Mouse (Mus musculus) embryonic facial prominence, embryonic 10.5 days (tissue): Measurements from ENCODE around the gene I830077J02Rik. TPM values are rescaled to one million over a fixed set of nuclear protein-coding genes. Genes with fewer than 3 reads are reported as not detected.
"Not testable (repeated sequence)": the region's sequence is repeated elsewhere in the genome, so short reads cannot be mapped to it uniquely, and the experiment has no call there.

Experiments used
- DNase-seq: peaks from one replicate; pipeline ENCODE4 v3.0.0-alpha.2; 2017; ENCODE audit warnings: low spot score
- H3K27ac ChIP-seq: fragments of 300-500 bp; sonication (generic); replicated peaks from 2 replicates; pipeline ENCODE4 v1.5.1; 2016; ENCODE audit warnings: mild to moderate bottlenecking
- H3K27me3 ChIP-seq: fragments of 300-500 bp; sonication (generic); replicated peaks from 2 replicates; pipeline ENCODE4 v1.6.1; 2016; ENCODE audit warnings: low read depth, mild to moderate bottlenecking; ENCODE audit not compliant: poor library complexity, severe bottlenecking
- H3K36me3 ChIP-seq: fragments of 300-500 bp; sonication (generic); replicated peaks from 2 replicates; pipeline ENCODE4 v1.6.1; 2016; ENCODE audit warnings: mild to moderate bottlenecking, moderate library complexity
- H3K4me1 ChIP-seq: fragments of 300-500 bp; sonication (generic); 2 replicates; pipeline ENCODE4 v1.6.1; 2016
- H3K4me3 ChIP-seq: fragments of 300-500 bp; sonication (generic); 2 replicates; pipeline ENCODE4 v1.5.1; 2016; ENCODE audit warnings: mild to moderate bottlenecking, moderate library complexity
- H3K9me3 ChIP-seq: fragments of 300-500 bp; sonication (generic); 2 replicates; pipeline ENCODE4 v1.6.1; 2016; ENCODE audit warnings: mild to moderate bottlenecking
- WGBS: fragments of 180-500 bp; shearing (Covaris S2); methylation state at CpG from one replicate; pipeline ENCODE4 v1.1.7; 2016; 5-methylcytosine and 5-hydroxymethylcytosine counted together
- polyA plus RNA-seq: library from polyadenylated mRNA; unstranded; fragments of >200 nt; fragmentation: Nextera tagmentation; extraction: Ambion mirVana; gene quantifications from 2 replicates; pipeline ENCODE4 v1.2.1, GENCODE M21; 2016

Gene I830077J02Rik
- polyA plus RNA-seq, 1 experiment from 2014 or later: 0.61 TPM

- Histone ChIP-seq H3K27ac (no peak overlapping the region), H3K4me3 (no peak overlapping the region), H3K9me3 (no peaks in the 10 kb centered on the region), H3K4me1 (no peaks in the 10 kb centered on the region), H3K36me3 (peaks cover 19% of the 10 kb centered on the region), H3K27me3 (no peaks in the 10 kb centered on the region)
- DNase-seq: no peak
- 96% methylated on average over 5 of the region's 5 CpGs for WGBS
These were observed 2.6 kb upstream of the I830077J02Rik start for GRCm38 (mm10) chr3:105935033-105935432.

- Histone ChIP-seq H3K9me3 (no peaks in the 10 kb centered on the region), H3K27ac (no peak overlapping the region), H3K4me3 (no peak overlapping the region), H3K36me3 (peaks cover 12% of the 10 kb centered on the region), H3K27me3 (no peaks in the 10 kb centered on the region), H3K4me1 (no peaks in the 10 kb centered on the region)
- no peak for DNase-seq
- WGBS: 93% methylated on average over 6 of the region's 6 CpGs
These were observed 1.5 kb upstream of the I830077J02Rik start for GRCm38 (mm10) chr3:105933926-105934325.

- Histone ChIP-seq H3K27ac (no peak overlapping the region), H3K36me3 (no peaks in the 10 kb centered on the region)
- 93% methylated on average over 2 of the region's 2 CpGs for WGBS
These were observed 1.4 kb downstream of the I830077J02Rik start for GRCm38 (mm10) chr3:105931095-105931494.

DNA sequence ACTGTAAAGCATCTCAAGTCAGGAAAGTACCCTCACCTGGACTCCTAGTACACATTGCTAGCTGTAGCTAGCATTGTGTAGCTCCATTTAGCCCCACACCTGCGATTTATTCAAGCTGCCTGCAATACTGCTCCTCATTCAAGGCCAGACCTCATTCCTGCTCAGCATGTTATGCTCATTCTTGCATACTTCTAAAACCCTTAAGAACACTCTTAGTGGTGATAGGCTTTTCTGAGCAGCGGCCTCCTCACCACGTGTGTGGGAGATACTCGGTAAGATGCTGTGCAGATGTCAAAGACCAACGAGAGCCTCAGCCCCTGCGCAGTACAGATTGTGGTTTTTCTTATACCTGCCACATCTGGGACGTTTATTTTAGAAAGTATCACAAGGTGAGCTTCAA lies 2.6 kb downstream of the I830077J02Rik start:
- H3K36me3 ChIP-seq: no peaks in the 10 kb centered on the region
- no peak overlapping the region for H3K27ac ChIP-seq
- H3K27me3 ChIP-seq: no peaks in the 10 kb centered on the region
- no peaks in the 10 kb centered on the region for H3K9me3 ChIP-seq
- no peak for DNase-seq
- H3K4me3 ChIP-seq: no peak overlapping the region
- no peaks in the 10 kb centered on the region for H3K4me1 ChIP-seq
- WGBS: 83% methylated on average over 7 of the region's 7 CpGs

More at GRCm38 (mm10) chr3:105931095-105931494, 1.4 kb downstream of the I830077J02Rik start:
- DNase-seq: no peak
- Histone ChIP-seq H3K27me3 (no peaks in the 10 kb centered on the region), H3K4me1 (no peaks in the 10 kb centered on the region), H3K9me3 (no peaks in the 10 kb centered on the region), H3K4me3 (no peak overlapping the region)

DNA sequence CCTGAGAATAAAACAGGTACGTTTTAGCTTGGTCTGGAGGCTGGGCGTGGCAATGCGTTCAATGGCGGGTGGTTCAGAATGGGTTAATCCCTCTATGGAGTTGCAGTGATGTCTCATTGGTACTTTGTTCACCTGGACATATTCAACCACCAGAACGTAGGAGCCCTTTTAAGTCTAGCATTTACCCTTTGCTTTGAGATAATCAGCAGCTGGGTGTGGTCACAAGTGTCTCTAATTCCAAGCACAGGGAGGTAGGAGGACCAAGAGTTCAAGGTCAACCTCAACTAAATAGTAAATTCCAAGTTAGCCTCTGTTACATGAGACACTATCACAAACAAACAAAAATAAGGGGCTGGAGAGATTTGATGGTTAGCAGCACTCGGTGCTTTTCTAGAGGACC lies 3.7 kb downstream of the I830077J02Rik start:
- Histone ChIP-seq H3K27ac (no peak overlapping the region), H3K27me3 (no peaks in the 10 kb centered on the region), H3K9me3 (no peaks in the 10 kb centered on the region), H3K36me3 (no peaks in the 10 kb centered on the region), H3K4me1 (no peaks in the 10 kb centered on the region), H3K4me3 (no peak overlapping the region)
- no peak for DNase-seq
- WGBS: 88% methylated on average over 6 of the region's 6 CpGs

- Histone ChIP-seq H3K9me3 (no peaks in the 10 kb centered on the region), H3K27ac (no peak overlapping the region), H3K36me3 (no peaks in the 10 kb centered on the region), H3K27me3 (no peaks in the 10 kb centered on the region), H3K4me3 (no peak overlapping the region), H3K4me1 (no peaks in the 10 kb centered on the region)
- 89% methylated on average over 3 of the region's 3 CpGs for WGBS
- no peak for DNase-seq
These were observed 4.3 kb downstream of the I830077J02Rik start for GRCm38 (mm10) chr3:105928195-105928569.

DNA sequence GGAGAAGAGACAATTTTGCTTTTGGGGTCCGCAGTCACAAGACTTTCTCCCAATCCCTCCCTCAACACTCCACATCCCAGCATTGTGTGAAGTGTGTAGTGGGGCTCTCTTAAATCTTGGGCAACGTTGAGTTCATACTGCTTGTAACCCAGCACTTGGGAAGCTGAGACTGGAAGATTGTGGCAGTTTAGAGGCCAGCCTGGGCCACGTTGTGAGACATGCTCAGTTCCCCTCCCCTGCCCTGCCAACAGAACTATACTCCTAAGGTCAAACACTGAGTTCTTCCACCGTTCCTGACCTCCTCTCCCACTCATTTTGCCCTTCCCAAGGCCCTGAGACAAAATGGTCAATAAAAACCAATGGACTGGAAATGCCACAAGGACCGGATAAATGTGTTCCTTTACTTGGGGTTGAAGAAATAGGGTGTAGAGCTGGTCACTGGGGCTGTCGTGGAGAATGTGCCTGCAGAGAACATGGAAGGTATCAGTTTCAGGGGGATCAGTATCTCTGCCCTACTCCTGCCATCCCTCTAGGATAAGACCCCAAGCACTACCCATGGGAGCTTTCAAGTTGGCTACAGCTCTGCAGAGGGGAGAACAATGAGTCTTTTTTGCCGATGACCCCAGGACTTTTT lies 4.8 kb downstream of the I830077J02Rik start:
- H3K36me3 ChIP-seq: no peaks in the 10 kb centered on the region
- H3K27me3 ChIP-seq: no peaks in the 10 kb centered on the region
- H3K9me3 ChIP-seq: no peaks in the 10 kb centered on the region
- H3K4me1 ChIP-seq: no peaks in the 10 kb centered on the region
- no peak overlapping the region for H3K27ac ChIP-seq
- H3K4me3 ChIP-seq: no peak overlapping the region
- DNase-seq: no peak
- 83% methylated on average over 7 of the region's 7 CpGs for WGBS

GRCm38 (mm10) chr3:105924616-105925015 lies 7.8 kb downstream of the I830077J02Rik start:
- DNase-seq: no peak
- WGBS: 88% methylated on average over 9 of the region's 9 CpGs
- Histone ChIP-seq H3K36me3 (no peaks in the 10 kb centered on the region), H3K9me3 (no peaks in the 10 kb centered on the region), H3K27me3 (no peaks in the 10 kb centered on the region), H3K4me1 (no peaks in the 10 kb centered on the region), H3K4me3 (no peak overlapping the region), H3K27ac (no peak overlapping the region)

DNA sequence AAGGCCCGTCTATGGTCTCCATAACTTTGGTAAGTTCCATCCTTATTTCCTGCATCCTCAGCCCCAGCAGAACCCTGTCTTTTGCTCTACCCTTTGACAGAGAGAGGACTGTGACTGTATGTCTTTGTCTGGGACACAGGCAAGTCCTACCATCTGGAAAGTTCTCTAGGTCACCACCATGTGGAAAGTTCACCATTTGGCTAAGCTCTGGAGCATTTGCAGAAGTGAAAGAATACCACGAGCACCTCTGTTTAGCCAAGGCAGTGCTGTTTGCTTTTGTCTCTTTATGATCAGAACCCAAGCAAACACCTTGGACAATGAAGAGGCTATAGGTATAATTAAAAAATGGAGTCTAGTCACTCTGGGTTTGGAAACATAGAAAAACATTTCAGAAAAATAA lies 10.5 kb downstream of the I830077J02Rik start:
- DNase-seq: no peak
- no peak overlapping the region for H3K4me3 ChIP-seq

DNA sequence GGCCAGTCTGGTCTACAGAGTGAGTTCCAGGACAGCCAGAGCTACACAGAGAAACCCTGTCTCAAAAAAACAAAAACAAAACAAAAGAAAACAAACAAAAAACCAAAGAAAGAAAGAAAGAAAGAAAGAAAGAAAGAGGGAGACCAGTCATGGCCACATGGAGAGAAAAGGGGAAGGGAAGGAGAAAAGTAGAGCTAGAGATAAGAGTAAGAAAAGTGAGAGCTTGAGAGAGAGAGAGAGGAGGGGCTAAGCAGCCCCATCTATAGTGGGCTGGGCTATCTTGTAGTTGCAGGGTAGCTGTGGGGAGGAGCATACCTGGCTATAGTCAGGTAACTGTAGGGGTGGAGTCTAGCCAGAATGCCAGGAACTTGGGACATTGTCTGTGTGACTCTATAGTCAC lies 11.7 kb downstream of the I830077J02Rik start:
- DNase-seq, H3K4me1 ChIP-seq, H3K27ac ChIP-seq, H3K4me3 ChIP-seq, H3K9me3 ChIP-seq, H3K27me3 ChIP-seq, H3K36me3 ChIP-seq: not testable (repeated sequence)

More for the DNA sequence above, 10.5 kb downstream of the I830077J02Rik start:
- Histone ChIP-seq H3K9me3 (no peaks in the 10 kb centered on the region), H3K27me3 (no peaks in the 10 kb centered on the region), H3K27ac (no peak overlapping the region), H3K4me1 (0 out of 2 replicates have a peak, but pooled peaks cover 7% of the 10 kb centered on the region), H3K36me3 (no peaks in the 10 kb centered on the region)
- 77% methylated on average over 2 of the region's 2 CpGs for WGBS

DNA sequence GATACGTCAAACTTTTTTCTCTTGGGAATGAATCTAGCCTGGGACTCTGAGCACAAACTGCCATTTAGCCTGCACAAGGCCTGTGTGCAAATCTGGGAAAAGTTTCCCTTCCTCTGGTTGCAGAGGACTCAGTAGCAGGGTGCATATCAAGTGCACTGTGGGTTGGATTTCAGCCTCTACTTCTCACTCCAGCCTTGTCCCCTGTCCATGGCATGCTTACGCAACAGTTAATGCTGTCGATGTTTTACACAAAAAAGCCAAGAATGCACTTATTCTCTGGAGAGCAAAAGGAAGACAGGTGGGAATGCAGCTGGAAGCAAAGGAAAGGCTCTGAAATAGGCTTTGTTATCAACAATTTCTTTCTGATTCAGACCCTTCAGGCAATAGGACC lies 14.1 kb downstream of the I830077J02Rik start:
- H3K9me3 ChIP-seq: no peaks in the 10 kb centered on the region
- H3K4me1 ChIP-seq: 0 out of 2 replicates have a peak, but pooled peaks cover 7% of the 10 kb centered on the region
- H3K27ac ChIP-seq: no peak overlapping the region
- no peak for DNase-seq
- no peak overlapping the region for H3K4me3 ChIP-seq
- H3K36me3 ChIP-seq: no peaks in the 10 kb centered on the region
- 79% methylated on average over 3 of the region's 3 CpGs for WGBS
- no peaks in the 10 kb centered on the region for H3K27me3 ChIP-seq

GRCm38 (mm10) chr3:105917656-105918354 lies 14.7 kb downstream of the I830077J02Rik start:
- Histone ChIP-seq H3K27me3 (no peaks in the 10 kb centered on the region), H3K36me3 (no peaks in the 10 kb centered on the region), H3K9me3 (no peaks in the 10 kb centered on the region), H3K27ac (no peak overlapping the region), H3K4me3 (no peak overlapping the region), H3K4me1 (0 out of 2 replicates have a peak, but pooled peaks cover 7% of the 10 kb centered on the region)
- DNase-seq: no peak
- WGBS: 61% methylated on average over 10 of the region's 10 CpGs

- not testable (repeated sequence) for H3K4me1 ChIP-seq, H3K36me3 ChIP-seq, H3K4me3 ChIP-seq, DNase-seq, H3K27me3 ChIP-seq, H3K27ac ChIP-seq, H3K9me3 ChIP-seq
These were observed 16.0 kb downstream of the I830077J02Rik start for GRCm38 (mm10) chr3:105916455-105916854.
